23 mouse cellular contexts compared by ENCODE assay signal in the genomic region with DNA sequence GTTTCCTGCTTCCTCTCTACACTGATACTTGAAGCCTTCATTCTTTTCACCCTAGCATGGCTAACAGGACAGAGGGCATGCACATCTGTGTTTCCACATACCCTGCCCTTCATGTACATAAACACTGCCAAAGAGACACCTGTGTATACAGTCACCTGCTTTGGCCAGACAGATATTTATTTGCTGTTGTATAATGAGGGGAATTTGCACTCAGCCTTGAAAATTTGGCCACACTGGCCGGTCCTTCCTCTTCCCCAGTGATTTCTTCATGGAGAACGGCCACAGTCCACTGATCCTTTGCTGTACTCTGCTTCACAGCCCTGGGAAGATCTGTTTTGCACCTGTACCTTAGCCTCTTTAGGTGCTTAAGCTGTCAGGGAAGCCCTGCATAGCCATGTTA.
A peak's percentile ranks its signal among the peaks of the same experiment; 100 is the strongest.
DNase-seq lines count a peak whose midpoint lies in the region; ATAC-seq lines count a peak whose summit lies in the region.
"Had no signal": no experiment of that assay in that cellular context is flagged by ENCODE, and none has a peak within 500 bp of the region (broad histone marks: within the 10 kb centered on the region; RNA-seq: fewer than 3 reads in every experiment).

No protein-coding gene starts in this region.

- DNase-seq in kidney, adult 11 months: peak; percentile 28
- no peak for DNase-seq in kidney, postnatal 4 days
- peak; percentile 15 to 26 for DNase-seq in kidney, adult 8-10 months
- peak; percentile 28 for DNase-seq in kidney, adult 9 months
- peak; percentile 9 to 58 for DNase-seq in kidney, postnatal 25 days
- DNase-seq in thymus, postnatal 14 days: no peak
- DNase-seq: adrenal gland, postnatal 10 days; adrenal gland, postnatal 36 days; cerebellum, adult 18-20 months; cerebellum, adult 9-10 months; cerebellum, postnatal 14 days; gastrocnemius, postnatal 10 days; gastrocnemius, postnatal 36 days; heart, adult 2 months; heart, postnatal 14 days; heart, postnatal 4 days had no signal

- no peaks in the 10 kb centered on the region for H3K27me3 ChIP-seq in kidney, embryonic 15.5 days
- H3K27me3 ChIP-seq: forebrain, embryonic 13.5 days had no signal

- no peak for ATAC-seq in kidney, embryonic 15.5 days (replicated peaks; ENCODE audit: low FRiP score)
- ATAC-seq in megakaryocyte-erythroid progenitor cell, adult 5-6 weeks (replicated peaks; ENCODE audit: low FRiP score, low TSS enrichment, poor library complexity, severe bottlenecking): no peak
- ATAC-seq: forebrain, embryonic 13.5 days; forebrain, embryonic 16.5 days had no signal

- no peak overlapping the region for H3K27ac ChIP-seq in kidney, embryonic 15.5 days
- H3K27ac ChIP-seq: forebrain, embryonic 10.5 days; forebrain, embryonic 13.5 days; heart, adult 2 months; heart, embryonic 10.5 days; heart, embryonic 13.5 days had no signal

- 61% methylated on average over 2 of the region's 2 CpGs for WGBS in kidney, embryonic 15.5 days

- H3K4me1 ChIP-seq in kidney, embryonic 15.5 days: no peaks in the 10 kb centered on the region
- H3K4me1 ChIP-seq: forebrain, embryonic 10.5 days; forebrain, embryonic 13.5 days; heart, embryonic 10.5 days; heart, embryonic 13.5 days had no signal

- H3K4me2 ChIP-seq in kidney, embryonic 15.5 days: no peak overlapping the region
- H3K4me2 ChIP-seq: forebrain, embryonic 13.5 days; heart, embryonic 13.5 days had no signal

- no peak overlapping the region for H3K9ac ChIP-seq in kidney, embryonic 15.5 days
- H3K9ac ChIP-seq: forebrain, embryonic 13.5 days; heart, embryonic 13.5 days had no signal

- H3K9me3 ChIP-seq in kidney, embryonic 15.5 days (replicated peaks): no peaks in the 10 kb centered on the region
- H3K9me3 ChIP-seq: forebrain, embryonic 10.5 days; heart, embryonic 10.5 days; heart, embryonic 13.5 days had no signal

- no peaks in the 10 kb centered on the region for H3K36me3 ChIP-seq in kidney, embryonic 15.5 days
- H3K36me3 ChIP-seq: forebrain, embryonic 10.5 days; heart, embryonic 10.5 days; heart, embryonic 13.5 days had no signal

- no peak overlapping the region for H3K4me3 ChIP-seq in kidney, embryonic 15.5 days (replicated peaks)
- H3K4me3 ChIP-seq: forebrain, embryonic 10.5 days; forebrain, embryonic 13.5 days; heart, adult 2 months; heart, embryonic 10.5 days; heart, embryonic 13.5 days had no signal

Comparison
In these comparisons a context has a peak if more than half of its experiments do, and no peak if none do; other contexts are left out.
1. DNase-seq: peak in kidney, adult 11 months (single experiment), kidney, adult 8-10 months (2 of 2), kidney, adult 9 months (single experiment) and kidney, postnatal 25 days (2 of 2); none in kidney, postnatal 4 days (0 of 2) and thymus, postnatal 14 days (single experiment).